Mouse (Mus musculus) bone marrow macrophage, adult 2 months (primary cell): ENCODE measurements at regions not wholly inside any gene's neighbourhood (a gene's known extent, or its start where the extent isn't known, plus 50 kb on each side); places are given as distances from the start of the nearest gene placed in this dataset.

Experiments used
- H3K27ac ChIP-seq: 2 replicates; pipeline ENCODE4 v1.5.1; 2012; ENCODE audit warnings: low read depth, low read length; ENCODE audit not compliant: insufficient read depth
- H3K4me1 ChIP-seq: 2 replicates; pipeline ENCODE4 v1.6.1; 2012; ENCODE audit warnings: low read length; ENCODE audit not compliant: control insufficient read depth, insufficient read depth
- H3K4me3 ChIP-seq: 2 replicates; pipeline ENCODE4 v1.5.1; 2012; ENCODE audit warnings: mild to moderate bottlenecking, low read length, moderate library complexity; ENCODE audit not compliant: insufficient read depth
- CTCF ChIP-seq: IDR thresholded peaks from 2 replicates; pipeline ENCODE4 v1.5.1; 2012; ENCODE audit warnings: low read depth, mild to moderate bottlenecking, low read length, moderate library complexity
- POLR2A ChIP-seq: IDR thresholded peaks from 2 replicates; pipeline ENCODE4 v1.6.1; 2012; ENCODE audit warnings: mild to moderate bottlenecking, low read depth, low read length, borderline replicate concordance

DNA sequence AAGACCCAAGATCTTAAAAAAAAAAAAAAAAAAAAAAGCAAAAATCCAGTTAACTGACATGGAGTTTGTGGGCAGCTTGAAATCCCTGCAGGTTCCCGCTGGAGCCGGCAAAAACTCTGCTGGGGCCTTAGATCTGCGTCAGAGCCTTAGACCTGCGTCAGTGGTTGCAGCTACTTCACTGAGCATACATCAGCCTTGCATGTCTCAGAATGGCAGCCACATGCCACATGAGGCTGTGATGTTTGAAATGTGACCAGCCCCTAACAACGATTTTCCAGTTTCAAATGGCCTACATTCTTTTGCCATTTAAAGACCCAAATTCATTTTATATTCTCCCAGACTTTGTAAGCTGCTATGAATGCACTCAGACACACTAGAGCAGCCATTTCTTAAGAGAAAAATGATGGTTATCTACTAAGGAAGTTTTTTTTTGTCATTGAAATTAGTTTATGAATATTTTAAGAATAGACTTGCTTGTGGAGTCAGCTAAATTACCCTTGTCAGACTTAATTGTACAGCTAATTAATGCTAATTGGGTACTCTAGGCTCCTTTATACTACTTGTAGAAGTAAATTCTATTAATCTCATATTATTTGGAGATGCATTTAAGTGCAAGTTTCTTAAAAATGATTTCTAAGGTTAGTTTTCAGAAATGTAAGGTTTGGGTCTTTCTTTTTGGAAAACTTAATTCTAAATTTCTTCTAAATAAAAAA is 70.8 kb downstream of the Toporsl start:
- H3K27ac ChIP-seq: no peak overlapping the region
- no peaks in the 10 kb centered on the region for H3K4me1 ChIP-seq
- no peak for TF ChIP-seq CTCF
- TF ChIP-seq POLR2A: no peak

DNA sequence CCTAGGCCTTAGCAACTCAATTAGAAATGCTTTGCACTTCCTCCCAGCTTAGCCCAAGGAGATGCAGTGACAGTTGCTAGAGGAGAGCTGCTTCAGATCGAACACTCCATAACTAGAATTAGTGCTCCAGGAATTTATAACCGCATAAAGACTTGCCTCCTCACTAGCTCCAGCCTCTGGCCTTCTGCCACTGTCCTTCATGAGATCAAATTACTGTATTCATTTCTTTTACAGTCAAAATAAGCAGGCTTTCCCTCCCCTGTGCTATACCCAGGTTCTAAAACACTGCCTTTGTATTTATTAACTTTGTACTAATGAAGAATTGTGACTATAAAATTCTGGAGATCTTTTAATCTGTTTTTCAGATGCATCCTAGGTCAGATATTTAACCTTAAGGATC is 104.8 kb upstream of the Olfr275 start:
- TF ChIP-seq POLR2A (no peak), CTCF (no peak)

More for the DNA sequence above, 70.8 kb downstream of the Toporsl start:
- no peak overlapping the region for H3K4me3 ChIP-seq

DNA sequence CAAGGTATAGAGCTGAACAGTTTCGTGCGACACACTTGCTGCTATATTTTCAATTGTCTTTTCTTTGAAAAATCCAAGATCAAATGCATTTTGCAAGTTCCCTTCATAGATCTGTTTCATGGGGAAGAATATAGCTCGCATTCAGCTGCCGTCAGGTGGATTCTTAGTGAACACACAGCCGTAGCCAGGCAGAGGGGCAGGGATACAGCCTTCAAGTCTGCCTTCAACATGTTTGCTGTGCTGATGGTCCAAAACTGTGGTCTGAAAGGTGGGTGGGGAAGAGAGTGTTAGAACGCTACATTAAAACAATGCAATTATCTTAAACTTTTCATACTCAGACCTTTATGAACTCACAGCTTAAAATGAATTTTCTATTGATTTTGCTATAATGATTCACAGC is 88.2 kb upstream of the Olfr275 start:
- TF ChIP-seq POLR2A: no peak
- no peak for TF ChIP-seq CTCF
- Histone ChIP-seq H3K27ac (no peak overlapping the region), H3K4me3 (no peak overlapping the region), H3K4me1 (no peaks in the 10 kb centered on the region)

More for the DNA sequence above, 104.8 kb upstream of the Olfr275 start:
- Histone ChIP-seq H3K4me1 (no peaks in the 10 kb centered on the region), H3K4me3 (no peak overlapping the region), H3K27ac (no peak overlapping the region)

DNA sequence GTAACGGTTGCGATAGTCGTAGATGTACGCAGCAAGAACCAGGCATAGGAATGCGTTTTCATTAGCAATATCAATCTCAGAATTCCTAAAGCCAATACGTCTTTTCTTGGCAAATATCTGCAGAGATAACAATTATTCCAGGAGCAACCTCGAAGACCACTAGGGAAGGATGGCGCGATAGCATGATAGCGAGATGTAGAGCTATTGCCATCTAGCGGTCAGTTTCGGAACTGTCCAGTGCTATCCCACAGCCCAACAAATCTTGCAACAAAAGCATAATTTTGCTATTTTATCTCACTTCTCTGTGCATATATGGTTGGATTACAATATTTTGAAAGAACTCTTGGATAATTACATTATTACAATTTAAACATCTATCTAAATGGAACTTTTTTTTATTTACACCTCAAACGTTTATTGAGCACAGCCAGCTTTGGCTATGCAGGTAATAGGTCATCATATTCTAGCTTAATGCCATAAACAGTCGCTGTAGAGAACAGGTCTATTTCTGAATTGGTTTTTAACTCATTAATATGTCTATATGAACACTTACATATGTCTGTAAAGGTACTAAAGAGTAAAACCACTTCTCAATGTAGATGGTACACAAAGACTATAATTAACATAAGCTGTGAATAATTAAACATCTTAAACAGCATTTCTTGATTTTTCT is 87.6 kb upstream of the Olfr275 start:
- Histone ChIP-seq H3K27ac (no peak overlapping the region), H3K4me1 (no peaks in the 10 kb centered on the region), H3K4me3 (no peak overlapping the region)
- TF ChIP-seq CTCF: peak; percentile 66
- TF ChIP-seq POLR2A: no peak

DNA sequence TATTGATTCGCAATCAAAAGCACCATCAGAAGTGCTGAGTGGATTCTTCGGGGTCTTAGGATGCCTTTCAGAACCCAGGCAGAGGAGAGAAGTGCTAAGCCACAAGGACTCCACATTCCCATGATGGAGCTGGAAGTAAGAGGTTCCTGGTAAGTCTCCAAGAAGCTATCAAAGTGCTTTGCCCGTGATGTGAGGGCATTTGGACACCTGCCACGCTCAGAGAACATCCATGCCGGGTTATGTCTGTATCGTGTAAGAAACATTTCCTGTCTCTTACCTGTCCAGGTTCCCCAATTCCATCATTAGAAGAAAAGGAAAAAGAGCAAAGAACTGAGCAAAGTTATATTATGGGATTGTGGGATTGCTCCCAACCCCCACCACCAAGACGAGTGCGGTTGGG is 81.3 kb upstream of the Olfr275 start:
- no peak overlapping the region for H3K27ac ChIP-seq
- H3K4me1 ChIP-seq: no peaks in the 10 kb centered on the region
- H3K4me3 ChIP-seq: no peak overlapping the region
- no peak for TF ChIP-seq CTCF

DNA sequence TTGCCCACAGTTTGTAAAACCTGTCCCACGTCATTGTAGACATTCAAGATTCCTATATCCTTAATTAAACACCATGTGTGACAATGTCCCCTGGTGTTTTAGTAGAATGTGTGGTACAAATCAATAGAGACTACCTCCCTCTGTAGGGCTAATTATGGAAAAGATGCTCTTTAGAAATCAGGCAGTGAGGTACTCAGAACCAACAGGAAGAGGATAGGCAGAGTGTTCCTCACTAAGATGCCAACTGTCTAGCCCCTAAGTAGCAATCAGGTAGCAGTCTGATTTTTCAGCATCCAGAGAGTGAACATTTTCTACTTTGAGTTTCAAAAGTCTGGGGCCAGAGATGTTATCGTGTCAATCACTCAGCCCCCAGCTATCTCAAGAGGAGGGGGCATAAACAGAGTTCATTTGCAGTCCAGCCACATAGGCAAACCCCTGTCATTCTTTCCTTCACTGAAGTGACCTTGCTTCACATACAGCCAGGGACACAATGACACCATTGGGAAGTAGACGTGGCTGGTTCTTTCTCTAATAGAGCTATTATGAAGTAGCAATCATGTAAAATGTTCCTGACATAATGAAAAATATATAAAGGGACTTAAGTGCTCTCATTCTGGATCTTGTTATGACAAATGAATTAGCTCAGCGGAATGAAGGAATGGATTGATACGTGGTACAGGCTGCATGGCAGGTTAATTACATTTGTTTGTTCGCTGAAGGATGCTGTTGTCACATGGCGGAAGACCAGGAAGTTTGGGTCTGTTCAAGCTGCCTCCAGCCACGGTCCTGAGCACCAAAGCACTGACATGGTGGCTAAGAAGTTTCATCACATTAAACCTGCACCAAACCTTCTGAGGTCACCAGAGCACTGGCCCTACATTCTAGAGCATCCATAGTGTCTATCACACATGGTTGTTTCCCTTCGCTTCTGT is 74.6 kb upstream of the Olfr275 start:
- Histone ChIP-seq H3K4me3 (no peak overlapping the region), H3K27ac (no peak overlapping the region), H3K4me1 (no peaks in the 10 kb centered on the region)
- no peak for TF ChIP-seq CTCF
- no peak for TF ChIP-seq POLR2A

DNA sequence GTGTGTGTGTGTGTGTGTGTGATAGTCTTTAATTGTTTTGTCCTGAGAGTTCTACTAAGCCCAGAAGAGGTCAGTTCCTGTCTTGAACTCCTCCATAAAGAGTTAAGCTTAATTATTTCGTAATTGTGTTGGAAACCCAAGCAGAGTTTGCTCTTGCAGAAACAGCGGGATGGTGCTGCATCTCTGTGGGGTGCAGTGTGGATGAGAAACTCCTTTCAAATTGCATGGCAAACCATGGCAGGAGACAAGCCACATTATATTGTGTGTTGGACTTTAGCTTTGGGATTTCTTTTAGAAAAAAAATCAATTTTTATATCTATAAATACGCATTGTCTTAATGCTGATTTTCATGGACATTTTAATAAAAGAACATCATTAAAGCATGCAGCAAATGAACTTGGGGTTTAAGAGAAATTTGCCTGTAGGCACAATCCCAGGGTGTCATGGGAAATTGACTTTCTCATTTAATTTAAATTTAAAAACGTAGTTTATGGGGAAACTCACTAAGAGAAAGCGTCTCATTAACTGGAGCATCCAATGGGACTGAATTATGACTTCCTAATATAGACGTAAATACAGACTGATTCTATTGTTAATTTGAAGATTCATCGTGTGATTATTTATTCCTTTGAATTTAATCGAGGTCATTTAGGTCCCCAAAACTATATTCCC is 61.4 kb upstream of the Olfr275 start:
- TF ChIP-seq CTCF (no peak), POLR2A (no peak)
- no peak overlapping the region for H3K4me3 ChIP-seq
- no peaks in the 10 kb centered on the region for H3K4me1 ChIP-seq
- no peak overlapping the region for H3K27ac ChIP-seq
